Mouse (Mus musculus) kidney, adult 2 months (tissue): ENCODE results near the gene Abat. TPM values are rescaled to one million over a fixed set of nuclear protein-coding genes. Genes with fewer than 3 reads are reported as not detected.

Experiments used
- DNase-seq: peaks from one replicate; pipeline ENCODE4 v3.0.0; 2021
- H3K27ac ChIP-seq: fragments of 200-500 bp; 2 replicates; pipeline ENCODE4 v1.5.1; 2012; ENCODE audit warnings: low read depth, low read length, control low read depth, inconsistent platforms; ENCODE audit not compliant: insufficient read depth
- H3K27me3 ChIP-seq: fragments of 200-500 bp; replicated peaks from 2 replicates; pipeline ENCODE4 v1.6.1; 2012; ENCODE audit warnings: mild to moderate bottlenecking, moderate library complexity, low read length, inconsistent platforms; ENCODE audit not compliant: control insufficient read depth, insufficient read depth
- H3K36me3 ChIP-seq: fragments of 200-500 bp; 2 replicates; pipeline ENCODE4 v1.6.1; 2012; ENCODE audit warnings: mild to moderate bottlenecking, moderate library complexity, low read length, inconsistent platforms; ENCODE audit not compliant: control insufficient read depth, insufficient read depth
- H3K4me1 ChIP-seq: fragments of 200-500 bp; 2 replicates; pipeline ENCODE4 v1.6.1; 2011; ENCODE audit warnings: low read length; ENCODE audit not compliant: control insufficient read depth, insufficient read depth
- H3K4me3 ChIP-seq: fragments of 200-500 bp; 2 replicates; pipeline ENCODE4 v1.5.1; 2011; ENCODE audit warnings: mild to moderate bottlenecking, low read depth, low read length, control low read depth; ENCODE audit not compliant: insufficient read depth
- CTCF ChIP-seq: fragments of 200-500 bp; conservative IDR thresholded peaks from 2 replicates; pipeline ENCODE4 v1.5.1; 2011; ENCODE audit warnings: low read depth, mild to moderate bottlenecking, control low read depth, low read length, moderate library complexity, mixed read lengths; ENCODE audit not compliant: insufficient read depth, insufficient read length
- POLR2A ChIP-seq: fragments of 200-500 bp; IDR thresholded peaks from one replicate; pipeline ENCODE4 v1.6.1; 2011; ENCODE audit warnings: low read depth, low read length, control low read depth
- WGBS: fragments of 180-500 bp; shearing (Covaris S2); methylation state at CpG from one replicate; pipeline ENCODE4 v1.1.7; 2018; 5-methylcytosine and 5-hydroxymethylcytosine counted together
- polyA plus RNA-seq: library from polyadenylated mRNA; depleted of rRNA; stranded (reverse); fragments of >200 nt; gene quantifications from 2 replicates; pipeline ENCODE4 v1.2.3, GENCODE M21; 2012

The Abat gene
- polyA plus RNA-seq, 1 experiment = 267 TPM

GRCm38 (mm10) chr16:8610397-8610796, 97.2 kb downstream of the Abat start:
- WGBS = 65% methylated on average over 3 of the region's 3 CpGs

GRCm38 (mm10) chr16:8612214-8613005, 99.2 kb downstream of the Abat start:
- TF ChIP-seq CTCF (no peak), POLR2A (no peak)
- H3K27ac ChIP-seq = no peak overlapping the region
- WGBS = 88% methylated on average over 8 of the region's 8 CpGs
- H3K4me3 ChIP-seq = no peak overlapping the region
- no peaks in the 10 kb centered on the region for H3K4me1 ChIP-seq
- H3K27me3 ChIP-seq = no peaks in the 10 kb centered on the region
- no peaks in the 10 kb centered on the region; the same call in 1 of the 2 replicates for H3K36me3 ChIP-seq
- DNase-seq = no peak

More at GRCm38 (mm10) chr16:8610397-8610796, 97.2 kb downstream of the Abat start:
- H3K27ac ChIP-seq = no peak overlapping the region
- H3K4me3 ChIP-seq = no peak overlapping the region
- H3K27me3 ChIP-seq = no peaks in the 10 kb centered on the region
- DNase-seq = no peak
- TF ChIP-seq CTCF (no peak), POLR2A (no peak)
- no peaks in the 10 kb centered on the region; the same call in 1 of the 2 replicates for H3K36me3 ChIP-seq
- H3K4me1 ChIP-seq = no peaks in the 10 kb centered on the region

GRCm38 (mm10) chr16:8613039-8613438, 99.8 kb downstream of the Abat start:
- TF ChIP-seq CTCF (no peak), POLR2A (no peak)
- Histone ChIP-seq H3K27me3 (no peaks in the 10 kb centered on the region), H3K27ac (no peak overlapping the region), H3K4me1 (no peaks in the 10 kb centered on the region), H3K36me3 (no peaks in the 10 kb centered on the region; the same call in 1 of the 2 replicates), H3K4me3 (no peak overlapping the region)
- no peak for DNase-seq
- 81% methylated on average over 4 of the region's 4 CpGs for WGBS

GRCm38 (mm10) chr16:8613447-8613846, 100.2 kb downstream of the Abat start:
- TF ChIP-seq POLR2A = no peak
- TF ChIP-seq CTCF = no peak
- no peak overlapping the region for H3K4me3 ChIP-seq
- DNase-seq = no peak
- no peaks in the 10 kb centered on the region for H3K4me1 ChIP-seq
- H3K27me3 ChIP-seq = no peaks in the 10 kb centered on the region
- 91% methylated on average over 3 of the region's 3 CpGs for WGBS
- H3K27ac ChIP-seq = no peak overlapping the region
- H3K36me3 ChIP-seq = no peaks in the 10 kb centered on the region; the same call in 1 of the 2 replicates

- Histone ChIP-seq H3K27me3 (no peaks in the 10 kb centered on the region), H3K4me3 (no peak overlapping the region), H3K36me3 (no peaks in the 10 kb centered on the region), H3K27ac (no peak overlapping the region), H3K4me1 (no peaks in the 10 kb centered on the region)
- 46% methylated on average over 10 of the region's 10 CpGs for WGBS
- TF ChIP-seq CTCF = no peak
- TF ChIP-seq POLR2A = no peak
- DNase-seq = no peak
These were observed 106.6 kb downstream of the Abat start for GRCm38 (mm10) chr16:8619659-8620314.

GRCm38 (mm10) chr16:8620315-8621115, 107.3 kb downstream of the Abat start:
- no peak overlapping the region for H3K4me3 ChIP-seq
- 64% methylated on average over 16 of the region's 16 CpGs for WGBS
- H3K27me3 ChIP-seq = no peaks in the 10 kb centered on the region
- no peaks in the 10 kb centered on the region for H3K36me3 ChIP-seq
- TF ChIP-seq CTCF (no peak), POLR2A (no peak)
- peak; percentile 18 for DNase-seq
- H3K4me1 ChIP-seq = no peaks in the 10 kb centered on the region
- H3K27ac ChIP-seq = no peak overlapping the region; the same call in 1 of the 2 replicates

GRCm38 (mm10) chr16:8630419-8630818, 117.2 kb downstream of the Abat start:
- TF ChIP-seq POLR2A (no peak), CTCF (no peak)
- H3K36me3 ChIP-seq = no peaks in the 10 kb centered on the region
- H3K27ac ChIP-seq = no peak overlapping the region
- DNase-seq = no peak
- H3K4me1 ChIP-seq = no peaks in the 10 kb centered on the region
- no peaks in the 10 kb centered on the region for H3K27me3 ChIP-seq
- H3K4me3 ChIP-seq = no peak overlapping the region
- WGBS = 75% methylated on average over 2 of the region's 2 CpGs
